Mouse (Mus musculus) bone marrow macrophage, adult 2 months (primary cell): ENCODE results near the gene Bmf. TPM values are rescaled to one million over a fixed set of nuclear protein-coding genes. Genes with fewer than 3 reads are reported as not detected.
"Not testable (repeated sequence)": the region's sequence is repeated elsewhere in the genome, so short reads cannot be mapped to it uniquely, and the experiment has no call there.

Experiments
- H3K27ac ChIP-seq: 2 replicates; pipeline ENCODE4 v1.5.1; 2012; ENCODE audit warnings: low read depth, low read length; ENCODE audit not compliant: insufficient read depth
- H3K4me1 ChIP-seq: 2 replicates; pipeline ENCODE4 v1.6.1; 2012; ENCODE audit warnings: low read length; ENCODE audit not compliant: control insufficient read depth, insufficient read depth
- H3K4me3 ChIP-seq: 2 replicates; pipeline ENCODE4 v1.5.1; 2012; ENCODE audit warnings: mild to moderate bottlenecking, low read length, moderate library complexity; ENCODE audit not compliant: insufficient read depth
- CTCF ChIP-seq: IDR thresholded peaks from 2 replicates; pipeline ENCODE4 v1.5.1; 2012; ENCODE audit warnings: low read depth, mild to moderate bottlenecking, low read length, moderate library complexity
- POLR2A ChIP-seq: IDR thresholded peaks from 2 replicates; pipeline ENCODE4 v1.6.1; 2012; ENCODE audit warnings: mild to moderate bottlenecking, low read depth, low read length, borderline replicate concordance
- polyA plus RNA-seq: library from polyadenylated mRNA; stranded (reverse); fragments of >200 nt; gene quantifications from 2 replicates; pipeline ENCODE4 v1.2.4, GENCODE M21; 2012; ENCODE audit not compliant: missing spikeins, insufficient read depth, insufficient read length

Bmf gene
- polyA plus RNA-seq, 1 experiment = 44.1 TPM

DNA sequence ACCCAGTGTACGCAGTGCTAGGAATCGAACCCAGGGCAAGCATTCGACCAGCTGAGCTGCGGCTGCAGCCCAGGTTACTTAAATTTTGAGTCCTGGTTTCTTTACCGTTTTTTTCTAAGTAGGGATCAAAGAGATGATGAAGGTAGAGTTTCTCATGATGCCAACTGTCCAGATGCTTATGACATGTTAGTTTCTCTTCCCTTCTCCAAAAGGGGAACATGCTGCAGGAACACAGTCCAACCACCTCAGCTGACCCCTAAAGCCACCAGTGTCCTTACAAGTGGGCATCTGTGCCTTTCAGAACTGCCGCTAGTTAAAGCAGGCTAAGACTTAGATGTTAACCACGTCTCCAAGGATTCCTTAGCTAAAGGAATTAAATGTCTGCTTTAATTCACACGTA, 17.7 kb upstream of the Bmf start:
- Histone ChIP-seq H3K4me3 (no peak overlapping the region), H3K27ac (peak overlapping the region; percentile 3; the same call in 1 of the 2 replicates), H3K4me1 (peaks cover 31% of the 10 kb centered on the region)
- TF ChIP-seq POLR2A (no peak), CTCF (no peak)

DNA sequence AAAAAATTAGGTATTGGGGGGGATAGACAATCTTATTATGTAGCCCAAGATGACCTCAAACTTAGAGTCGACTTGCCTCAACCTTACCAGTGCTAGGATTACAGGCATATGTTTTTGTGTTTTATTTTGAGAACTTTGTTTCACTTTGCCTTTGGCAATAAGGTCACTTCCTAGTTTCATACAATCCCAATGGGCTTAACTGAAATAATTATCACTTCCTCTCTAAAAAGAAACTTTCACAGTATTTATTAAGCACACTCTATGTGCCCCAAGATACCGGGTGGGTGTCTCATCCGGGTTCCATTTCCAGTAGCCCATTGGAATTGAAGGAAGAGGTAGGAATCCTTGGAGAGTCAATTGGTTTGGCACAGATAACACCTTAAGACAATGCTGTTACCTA, 12.9 kb upstream of the Bmf start:
- TF ChIP-seq CTCF (no peak), POLR2A (no peak)
- Histone ChIP-seq H3K4me1 (peaks cover 20% of the 10 kb centered on the region), H3K4me3 (no peak overlapping the region), H3K27ac (peak overlapping the region; percentile 53)

DNA sequence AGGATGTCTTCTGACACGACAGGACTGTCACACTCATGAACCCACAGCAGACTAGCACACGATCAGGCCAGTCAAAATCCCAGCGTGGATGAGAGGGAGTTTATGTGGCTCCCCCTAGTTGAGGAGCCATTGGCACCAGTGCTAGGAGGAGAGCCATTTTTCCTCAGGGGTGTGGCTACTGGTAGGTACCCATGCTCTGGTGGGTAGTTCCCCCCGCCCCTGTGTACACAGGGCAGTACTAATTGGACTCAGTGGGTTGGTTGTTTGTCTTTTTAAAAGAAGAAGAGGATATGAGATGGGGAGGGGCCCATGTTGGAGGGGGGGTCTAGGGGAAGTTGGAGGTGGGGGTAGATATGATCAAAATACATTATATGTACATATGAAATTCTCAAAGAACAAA, 12.5 kb upstream of the Bmf start:
- Histone ChIP-seq H3K4me3 (no peak overlapping the region), H3K4me1 (peaks cover 20% of the 10 kb centered on the region), H3K27ac (peak overlapping the region; percentile 53)
- TF ChIP-seq POLR2A = no peak
- TF ChIP-seq CTCF = no peak

DNA sequence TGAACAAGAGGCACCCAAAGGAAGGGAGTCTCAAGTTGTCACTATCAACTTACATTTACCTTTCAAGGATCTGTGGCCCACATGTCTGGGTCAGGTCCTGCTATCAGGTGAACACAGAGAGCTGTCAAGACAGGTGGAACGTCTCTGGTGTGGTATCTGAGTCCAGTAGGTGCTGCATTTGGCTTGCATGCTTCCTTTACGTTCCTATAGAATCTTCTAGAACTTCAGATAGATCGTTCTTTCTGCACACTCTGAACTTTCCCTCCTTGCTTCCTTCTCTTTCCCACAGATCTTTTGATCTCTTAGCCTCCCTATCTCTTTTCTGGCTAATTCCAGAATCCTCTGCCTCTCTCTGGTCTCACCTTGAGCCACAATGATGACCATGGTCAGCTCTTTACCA, 8.9 kb upstream of the Bmf start:
- H3K4me1 ChIP-seq = peaks cover 11% of the 10 kb centered on the region
- H3K4me3 ChIP-seq = no peak overlapping the region
- H3K27ac ChIP-seq = no peak overlapping the region
- TF ChIP-seq CTCF = no peak
- TF ChIP-seq POLR2A = no peak

DNA sequence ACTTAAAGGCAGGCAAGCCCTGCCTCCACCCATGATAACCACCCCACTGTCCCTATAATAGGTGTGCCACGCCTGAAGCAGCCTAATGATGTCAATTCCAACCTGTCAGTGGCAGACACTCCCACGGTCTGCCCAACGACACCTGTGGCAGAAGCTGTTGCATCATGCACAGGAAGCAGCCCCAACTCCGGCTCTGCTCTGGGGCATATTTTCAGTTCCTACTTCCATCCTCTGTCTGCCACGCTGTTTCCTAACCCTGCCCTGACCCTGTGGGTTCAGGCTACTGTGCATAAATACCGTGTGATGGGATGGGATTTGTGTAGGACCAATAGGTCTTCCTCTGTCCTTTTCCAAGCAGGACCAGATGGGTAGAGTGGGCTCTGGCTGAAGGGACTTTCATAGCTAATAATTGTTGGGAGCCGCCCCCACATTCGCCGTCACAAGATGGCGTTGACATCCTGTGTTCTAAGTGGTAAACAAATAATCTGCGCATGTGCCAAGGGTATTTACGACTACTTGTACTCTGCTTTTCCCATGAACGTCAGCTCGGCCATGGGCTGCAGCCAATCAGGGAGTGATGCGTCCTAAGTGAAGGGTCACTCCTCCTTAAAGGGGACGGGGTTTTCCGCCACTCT, 5.0 kb upstream of the Bmf start:
- H3K4me3 ChIP-seq = peak overlapping the region; percentile 66
- peak overlapping the region; percentile 87 for H3K27ac ChIP-seq
- H3K4me1 ChIP-seq = not testable (repeated sequence)

DNA sequence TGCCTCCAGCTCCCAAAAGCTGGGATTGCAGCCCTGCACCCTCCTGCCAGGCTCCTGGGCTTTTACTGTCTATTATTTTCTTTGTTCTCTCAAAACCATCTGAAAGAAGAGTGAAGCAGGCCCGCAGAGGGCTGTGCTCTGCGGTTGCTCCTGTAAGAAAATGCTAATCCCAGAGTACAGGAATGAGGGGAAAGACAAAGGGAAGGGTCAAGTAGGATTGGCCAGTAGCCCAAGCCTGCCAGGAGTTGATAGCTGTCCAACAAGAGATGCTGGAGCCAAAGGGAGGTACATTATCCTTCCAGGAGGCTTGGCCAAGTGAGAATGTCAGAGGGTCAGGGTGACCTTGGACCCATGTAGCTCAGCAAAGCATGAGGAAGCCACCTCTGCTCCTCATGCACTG, 2.1 kb upstream of the Bmf start:
- H3K27ac ChIP-seq = no peak overlapping the region
- peaks cover 25% of the 10 kb centered on the region for H3K4me1 ChIP-seq
- H3K4me3 ChIP-seq = no peak overlapping the region
- TF ChIP-seq POLR2A (no peak), CTCF (no peak)

DNA sequence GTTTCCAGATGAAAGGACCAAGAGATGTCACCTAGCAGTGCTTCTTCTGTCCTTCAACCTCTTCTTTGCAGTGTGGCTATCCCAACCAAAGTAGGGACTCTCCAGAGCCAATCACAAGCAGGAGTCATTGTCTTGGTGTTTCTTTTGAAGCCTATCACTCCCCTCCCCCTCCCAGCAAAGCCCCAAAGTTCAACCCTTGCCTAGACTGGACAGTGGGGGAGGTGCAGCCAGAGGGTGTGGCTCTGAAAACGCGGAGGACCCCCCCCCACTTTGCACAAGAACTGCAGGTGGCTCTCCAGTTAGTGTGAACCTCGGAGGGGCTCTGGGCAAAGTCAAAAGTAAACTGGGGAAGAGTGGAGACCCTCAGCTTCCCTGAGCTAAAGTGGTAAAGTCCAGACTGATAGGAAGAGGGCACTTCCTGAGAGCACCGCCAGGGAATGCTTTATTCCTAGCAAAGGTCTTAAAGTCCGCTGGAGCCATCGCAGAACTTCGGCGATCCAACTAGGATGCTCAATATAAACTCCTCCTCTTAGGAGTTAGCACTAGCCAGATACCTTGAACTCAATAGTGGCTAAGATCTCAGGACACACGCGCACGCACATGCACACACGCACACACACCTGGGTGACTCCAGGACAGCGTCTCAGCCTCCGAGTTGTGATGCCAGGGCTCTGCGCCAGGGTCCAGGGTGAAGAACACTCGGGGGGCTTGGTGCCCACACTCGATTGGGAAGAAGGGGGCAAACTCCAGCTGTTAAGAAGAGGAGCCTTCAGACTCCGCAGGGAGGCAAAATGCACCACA, 866 bp downstream of the Bmf start:
- Histone ChIP-seq H3K27ac (no peak overlapping the region), H3K4me1 (peaks cover 41% of the 10 kb centered on the region), H3K4me3 (peak overlapping the region; percentile 73)
- no peak for TF ChIP-seq POLR2A
- TF ChIP-seq CTCF = no peak

DNA sequence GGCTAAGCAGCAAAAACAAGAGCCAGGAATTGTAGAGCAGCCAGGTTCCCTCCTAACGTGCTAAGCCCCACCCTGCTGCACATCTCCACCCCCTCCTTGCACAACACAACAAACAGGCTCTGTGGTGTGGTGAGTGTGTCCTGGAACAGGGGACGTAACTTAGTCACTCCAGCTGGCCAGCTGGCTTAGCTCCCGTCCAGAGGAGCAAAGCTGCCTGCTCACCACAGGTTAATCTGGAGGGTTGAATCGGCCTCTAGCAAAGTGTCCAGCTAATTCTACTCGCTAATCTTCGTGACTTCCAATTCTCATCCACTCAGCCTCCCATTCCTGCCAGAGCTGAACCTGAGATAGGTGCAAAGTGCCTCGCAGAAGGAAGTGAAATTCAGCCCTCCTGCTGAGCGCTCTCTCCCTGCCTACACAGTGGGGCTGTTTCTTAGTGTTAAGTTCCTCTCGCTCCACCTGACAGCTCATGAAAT, 1.9 kb downstream of the Bmf start:
- H3K27ac ChIP-seq = peak overlapping the region; percentile 4; the same call in 1 of the 2 replicates
- peak overlapping the region; percentile 73 for H3K4me3 ChIP-seq
- TF ChIP-seq CTCF (no peak), POLR2A (no peak)
- peaks cover 52% of the 10 kb centered on the region for H3K4me1 ChIP-seq

DNA sequence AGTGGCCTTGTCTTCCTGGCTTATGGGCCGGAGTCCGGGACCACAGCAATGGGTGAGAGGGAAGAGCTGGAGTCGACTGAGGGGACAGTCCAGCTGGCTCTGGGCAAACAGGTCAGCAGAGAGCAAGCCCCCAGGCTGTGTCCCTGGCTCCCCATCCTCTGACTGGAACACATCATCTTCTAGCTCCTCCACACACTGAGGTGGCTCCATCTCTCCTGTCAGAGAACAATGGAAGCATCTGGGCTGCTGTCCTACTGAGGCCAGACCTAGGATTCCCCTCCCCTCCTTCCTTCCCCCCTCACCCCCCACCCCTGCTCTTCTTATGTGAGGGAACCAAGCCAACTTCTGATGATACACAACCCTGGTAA, 2.7 kb downstream of the Bmf start:
- Histone ChIP-seq H3K4me1 (peaks cover 59% of the 10 kb centered on the region), H3K27ac (0 out of 2 replicates have a peak overlapping the region, but pooled peaks have one; percentile 78), H3K4me3 (no peak overlapping the region)
- TF ChIP-seq CTCF (no peak), POLR2A (no peak)

DNA sequence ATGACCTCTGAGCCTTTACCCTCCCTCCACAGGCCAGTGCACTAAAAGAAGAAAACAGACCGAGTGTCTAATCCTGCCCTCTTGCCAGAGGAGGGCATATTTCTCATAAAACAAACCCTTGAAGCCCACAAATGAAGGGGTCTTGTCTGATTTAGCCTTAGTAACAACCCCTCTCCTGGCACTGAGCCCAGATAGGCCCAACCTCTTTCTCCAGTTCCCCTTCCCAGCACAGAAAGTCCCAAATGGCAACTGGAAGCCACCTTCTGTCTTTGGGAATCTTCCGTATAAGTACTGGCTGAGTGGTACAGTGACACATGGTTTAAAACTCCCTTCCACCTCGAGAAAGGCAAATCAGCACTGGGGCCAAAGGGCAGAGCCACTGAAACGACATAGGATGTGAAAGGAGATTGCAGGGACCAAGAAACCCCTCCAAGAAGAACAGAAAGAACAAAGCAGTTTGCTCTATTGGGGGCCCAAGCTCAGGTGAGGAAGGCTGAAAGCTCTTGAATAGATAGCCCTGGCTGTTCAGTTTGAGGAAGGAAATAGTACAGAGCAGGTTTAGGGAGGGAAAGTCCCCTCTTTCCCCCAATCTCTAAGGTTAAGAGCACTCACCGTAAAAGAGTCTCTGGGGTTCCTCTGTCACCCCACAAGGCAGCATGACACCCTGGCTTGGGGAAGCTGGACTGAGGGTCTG, 3.2 kb downstream of the Bmf start:
- Histone ChIP-seq H3K4me1 (peaks cover 64% of the 10 kb centered on the region), H3K4me3 (no peak overlapping the region), H3K27ac (peak overlapping the region; percentile 78)
- TF ChIP-seq POLR2A = no peak
- TF ChIP-seq CTCF = no peak
